Mouse (Mus musculus) stomach, embryonic 14.5 days (tissue): ENCODE results near the gene Oas1f. TPM values are rescaled to one million over a fixed set of nuclear protein-coding genes. Genes with fewer than 3 reads are reported as not detected.

Experiments
- microRNA-seq: library from miRNA; unstranded; fragments of <30 nt; microRNA quantifications from one replicate; pipeline ENCODE4, GENCODE M21; 2016
- polyA plus RNA-seq: library from polyadenylated mRNA; unstranded; fragments of >200 nt; fragmentation: Nextera tagmentation; extraction: Ambion mirVana; gene quantifications from 2 replicates; pipeline ENCODE4 v1.2.1, GENCODE M21; 2014

Oas1f gene
- polyA plus RNA-seq, 1 experiment from 2014 or later = 0.35 TPM

Small RNA genes lying within 50 kb of the gene (microRNA-seq; reads per million reads assigned to microRNA genes)
- not detected for gene Gm22907

Other genes starting within 250 kb of the Oas1f start
- gene Rita1, start 234.8 kb upstream of the Oas1f start, polyA plus RNA-seq = 8.4 and 9.0 TPM in 2 replicates
- 27.1 and 30.7 TPM in 2 replicates for gene Ddx54, start 234.6 kb upstream of the Oas1f start, polyA plus RNA-seq
- not detected in 2 replicates for gene Cfap73, start 213.1 kb upstream of the Oas1f start, polyA plus RNA-seq
- gene Rasal1, start 198.6 kb upstream of the Oas1f start, polyA plus RNA-seq = 0.07 and 0.18 TPM in 2 replicates
- gene Dtx1, start 135.4 kb upstream of the Oas1f start, polyA plus RNA-seq = 5.2 and 5.9 TPM in 2 replicates
- 0.58 and 0.70 TPM in 2 replicates for gene Oas2, start 97.5 kb upstream of the Oas1f start, polyA plus RNA-seq
- not detected in 2 replicates for gene Oas3, start 69.7 kb upstream of the Oas1f start, polyA plus RNA-seq
- not detected in 2 replicates for gene Oas1e, start 51.8 kb upstream of the Oas1f start, polyA plus RNA-seq
- gene Oas1c, start 34.9 kb upstream of the Oas1f start, polyA plus RNA-seq = 0.59 and 1.2 TPM in 2 replicates
- not detected in 2 replicates for gene Oas1h, start 14.1 kb downstream of the Oas1f start, polyA plus RNA-seq
- gene Oas1g, start 40.2 kb downstream of the Oas1f start, polyA plus RNA-seq = 0.83 and 1.1 TPM in 2 replicates
- gene Oas1a, start 60.2 kb downstream of the Oas1f start, polyA plus RNA-seq = 2.2 and 3.0 TPM in 2 replicates
- gene Oas1d, start 67.2 kb downstream of the Oas1f start, polyA plus RNA-seq = not detected in 2 replicates
- gene Rph3a, start 162.7 kb downstream of the Oas1f start, polyA plus RNA-seq = 0.11 and 0.16 TPM in 2 replicates